Mouse (Mus musculus) MEL-GATA-1-ER (cell line): Measurements from ENCODE around the gene Tns1.

Experiments used
- DNase-seq: peaks from one replicate; pipeline ENCODE4 v3.0.0-alpha.2; 2012; ENCODE audit warnings: low read depth; ENCODE audit errors: extremely low read depth

Tns1 gene

GRCm38 (mm10) chr1:73935442-73936080 is 188.7 kb downstream of the Tns1 start:
- DNase-seq: no peak

- no peak for DNase-seq
Measured at GRCm38 (mm10) chr1:73933146-73933490, 191.1 kb downstream of the Tns1 start.

- DNase-seq: no peak
Measured at GRCm38 (mm10) chr1:73932421-73933145, 191.7 kb downstream of the Tns1 start.

- DNase-seq: no peak
Measured at GRCm38 (mm10) chr1:73931851-73932250, 192.4 kb downstream of the Tns1 start.

GRCm38 (mm10) chr1:73930411-73931134 is 193.7 kb downstream of the Tns1 start:
- no peak for DNase-seq

DNA sequence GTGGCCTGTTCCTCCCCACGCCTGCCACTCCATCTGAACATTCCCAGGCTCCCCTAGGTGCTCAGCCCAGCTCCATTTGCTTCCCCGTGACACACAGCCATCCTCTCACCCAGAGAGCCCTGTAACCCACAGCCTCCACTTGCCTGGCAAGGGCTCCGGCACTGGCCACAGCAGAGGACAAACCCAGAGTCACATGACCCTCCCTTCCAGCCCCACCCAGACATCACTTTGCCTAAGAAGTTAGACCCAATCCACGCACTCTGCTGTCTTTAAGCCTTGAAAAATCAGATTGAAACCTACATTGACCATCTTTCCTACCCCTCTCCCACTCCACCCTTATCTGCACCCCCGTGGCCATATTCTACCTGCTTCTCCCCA is 194.3 kb downstream of the Tns1 start:
- DNase-seq: no peak

- no peak for DNase-seq
Measured at GRCm38 (mm10) chr1:73929211-73929951, 194.9 kb downstream of the Tns1 start.

GRCm38 (mm10) chr1:73928385-73928784 is 195.9 kb downstream of the Tns1 start:
- no peak for DNase-seq

DNA sequence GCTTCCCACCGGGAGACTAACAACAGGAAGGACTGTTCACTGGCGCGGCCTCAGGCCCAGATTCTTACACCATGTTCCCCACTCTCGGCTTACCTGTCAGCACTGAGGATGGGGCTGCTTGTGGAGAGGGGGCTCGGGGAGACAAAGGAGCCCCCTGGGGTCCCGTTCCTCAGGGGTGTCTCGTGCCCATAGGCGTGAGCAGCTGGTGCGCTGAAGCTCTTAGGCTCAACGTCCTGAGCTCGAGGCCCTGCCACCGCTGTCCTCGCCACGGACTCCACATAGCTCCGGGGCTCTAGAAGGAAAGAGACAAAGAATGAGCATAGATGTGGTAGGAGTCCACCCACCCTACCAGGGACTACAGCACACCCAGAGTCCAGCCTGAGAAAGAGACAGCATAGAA is 196.4 kb downstream of the Tns1 start:
- DNase-seq: no peak

GRCm38 (mm10) chr1:73926279-73926678 is 198.0 kb downstream of the Tns1 start:
- DNase-seq: no peak

GRCm38 (mm10) chr1:73924871-73925610 is 199.2 kb downstream of the Tns1 start:
- no peak for DNase-seq

DNA sequence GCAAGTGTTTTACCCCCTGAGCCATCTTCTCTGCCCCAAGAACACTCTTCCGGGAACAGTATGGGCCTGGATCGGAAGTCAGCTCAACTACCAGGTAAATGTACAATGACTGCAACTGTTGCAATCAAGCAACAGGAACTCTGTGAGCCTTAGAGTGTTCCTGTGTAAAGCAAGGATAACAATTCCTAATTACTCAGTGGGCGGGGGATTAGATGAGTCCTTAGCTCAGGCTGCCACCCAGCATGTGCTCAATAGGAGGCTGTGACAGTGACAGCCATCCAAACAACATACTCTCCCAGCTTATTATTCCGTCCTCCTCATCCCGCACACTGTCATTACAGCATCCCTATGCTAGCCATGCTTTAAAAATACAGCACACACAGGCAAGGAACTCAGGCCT is 200.0 kb downstream of the Tns1 start:
- no peak for DNase-seq

DNA sequence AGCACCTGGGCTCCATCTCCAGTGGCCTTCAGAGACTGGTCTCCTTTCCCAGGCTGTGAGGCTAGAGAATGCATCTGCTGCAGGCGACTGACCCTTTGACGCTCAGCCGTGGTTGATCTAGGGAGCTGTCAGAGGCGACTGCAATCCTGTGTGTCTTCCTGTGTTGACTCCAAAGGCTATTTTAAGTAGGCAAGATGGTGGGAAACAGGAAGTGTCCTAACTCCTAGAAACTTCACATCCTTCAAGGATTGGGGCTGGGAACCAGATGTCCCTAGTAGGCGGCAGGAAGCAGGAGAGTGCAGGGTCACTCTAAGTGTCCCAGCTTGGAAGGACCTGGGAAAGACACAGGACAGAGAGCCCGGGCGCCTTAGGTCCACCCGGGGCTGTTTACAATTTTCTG is 201.1 kb downstream of the Tns1 start:
- no peak for DNase-seq

- DNase-seq: no peak
Measured at GRCm38 (mm10) chr1:73920701-73921100, 203.5 kb downstream of the Tns1 start.

- DNase-seq: no peak
Measured at GRCm38 (mm10) chr1:73919909-73920308, 204.3 kb downstream of the Tns1 start.

- DNase-seq: no peak
Measured at GRCm38 (mm10) chr1:73918001-73918400, 206.2 kb downstream of the Tns1 start.

DNA sequence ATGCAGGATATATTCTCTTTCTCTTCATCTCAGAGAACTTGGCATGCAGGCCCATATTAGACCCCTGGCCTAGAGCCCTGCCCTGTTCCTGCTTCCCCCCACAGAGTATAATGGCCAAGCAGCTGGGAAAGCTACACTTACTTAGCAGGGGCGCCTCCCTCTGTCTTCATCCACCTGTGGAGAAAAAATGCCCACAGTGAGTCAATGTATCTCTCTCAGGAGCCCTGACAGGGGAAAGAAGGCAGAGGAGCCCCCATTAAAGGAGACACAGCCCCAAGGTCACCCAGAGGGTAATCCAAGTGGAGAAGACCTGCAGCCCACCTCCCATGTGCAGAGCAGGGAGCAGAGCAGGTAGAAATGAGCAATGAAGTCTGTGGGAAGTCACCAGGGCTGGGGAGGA is 208.0 kb downstream of the Tns1 start:
- DNase-seq: no peak

- no peak for DNase-seq
Measured at GRCm38 (mm10) chr1:73915218-73916070, 208.8 kb downstream of the Tns1 start.

- no peak for DNase-seq
Measured at GRCm38 (mm10) chr1:73914076-73914475, 210.2 kb downstream of the Tns1 start.
